Mouse (Mus musculus): ENCODE results near the gene Snapc2.

Snapc2 gene

GRCm38 (mm10) chr8:4252934-4253841, at the start of gene Snapc2:
Gene Snapc2 (plus strand): TSS chr8:4253080.
- DNase-seq (ENCODE audit: low spot score) = peak; percentile 94

GRCm38 (mm10) chr8:4205246-4206123, 47.4 kb upstream of the Snapc2 start:
- no peak for DNase-seq (ENCODE audit: low spot score)

GRCm38 (mm10) chr8:4206182-4207015, 46.5 kb upstream of the Snapc2 start:
- peak; percentile 38 for DNase-seq (ENCODE audit: low spot score)

- DNase-seq (ENCODE audit: low spot score) = no peak
These were observed 45.9 kb upstream of the Snapc2 start for GRCm38 (mm10) chr8:4207016-4207350.

GRCm38 (mm10) chr8:4211097-4211496, 41.8 kb upstream of the Snapc2 start:
- no peak for DNase-seq (ENCODE audit: low spot score)

GRCm38 (mm10) chr8:4212809-4213209, 40.1 kb upstream of the Snapc2 start:
- no peak for DNase-seq (ENCODE audit: low spot score)

- DNase-seq (ENCODE audit: low spot score) = no peak
These were observed 39.5 kb upstream of the Snapc2 start for GRCm38 (mm10) chr8:4213210-4214005.

GRCm38 (mm10) chr8:4214006-4214980, 38.6 kb upstream of the Snapc2 start:
- DNase-seq (ENCODE audit: low spot score) = peak; percentile 48

GRCm38 (mm10) chr8:4216296-4216695, 36.6 kb upstream of the Snapc2 start:
- no peak for DNase-seq (ENCODE audit: low spot score)

- no peak for DNase-seq (ENCODE audit: low spot score)
These were observed 35.9 kb upstream of the Snapc2 start, which contains the start of gene Prr36 for GRCm38 (mm10) chr8:4216791-4217621. Gene Prr36 (minus strand): TSS chr8:4217459.

- DNase-seq (ENCODE audit: low spot score) = no peak
These were observed 33.3 kb upstream of the Snapc2 start for GRCm38 (mm10) chr8:4219617-4220016.

- no peak for DNase-seq (ENCODE audit: low spot score)
These were observed 30.8 kb upstream of the Snapc2 start for GRCm38 (mm10) chr8:4222059-4222458.

GRCm38 (mm10) chr8:4226323-4226722, 26.6 kb upstream of the Snapc2 start:
- DNase-seq (ENCODE audit: low spot score) = no peak

- no peak for DNase-seq (ENCODE audit: low spot score)
These were observed 26.0 kb upstream of the Snapc2 start, which contains the start of gene Lrrc8e for GRCm38 (mm10) chr8:4226739-4227347. Gene Lrrc8e (plus strand): TSS chr8:4226827.

GRCm38 (mm10) chr8:4227919-4228318, 25.0 kb upstream of the Snapc2 start:
- DNase-seq (ENCODE audit: low spot score) = no peak

GRCm38 (mm10) chr8:4229784-4230183, 23.1 kb upstream of the Snapc2 start:
- DNase-seq (ENCODE audit: low spot score) = no peak

- DNase-seq (ENCODE audit: low spot score) = no peak
These were observed 22.1 kb upstream of the Snapc2 start for GRCm38 (mm10) chr8:4230612-4231351.
